Mouse (Mus musculus): Measurements from ENCODE around the gene Hist2h3c1.
"Not testable (repeated sequence)": the region's sequence is repeated elsewhere in the genome, so short reads cannot be mapped to it uniquely, and the experiment has no call there.

Gene Hist2h3c1

DNA sequence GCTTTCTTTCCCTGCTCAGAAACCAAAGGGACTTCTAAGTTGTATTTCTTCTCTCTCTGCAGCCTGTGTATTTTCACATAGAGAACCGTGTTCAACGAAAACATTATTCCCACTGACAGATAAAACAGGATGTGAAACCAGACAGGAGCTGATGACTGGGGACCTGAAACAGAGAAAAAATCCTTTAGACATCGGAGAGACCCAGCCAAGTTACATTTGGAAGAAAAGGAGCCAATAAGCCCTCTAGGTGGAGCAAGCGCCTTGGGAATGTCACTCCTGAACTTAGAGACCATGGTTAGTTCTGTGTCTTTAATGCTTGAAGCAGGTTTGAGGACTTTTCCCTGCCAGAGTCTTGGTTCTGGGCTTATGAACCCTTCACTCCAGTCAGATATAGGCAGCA is 38.0 kb downstream of the Hist2h3c1 start:
- in situ Hi-C loops (cut with MboI): no loop called here

DNA sequence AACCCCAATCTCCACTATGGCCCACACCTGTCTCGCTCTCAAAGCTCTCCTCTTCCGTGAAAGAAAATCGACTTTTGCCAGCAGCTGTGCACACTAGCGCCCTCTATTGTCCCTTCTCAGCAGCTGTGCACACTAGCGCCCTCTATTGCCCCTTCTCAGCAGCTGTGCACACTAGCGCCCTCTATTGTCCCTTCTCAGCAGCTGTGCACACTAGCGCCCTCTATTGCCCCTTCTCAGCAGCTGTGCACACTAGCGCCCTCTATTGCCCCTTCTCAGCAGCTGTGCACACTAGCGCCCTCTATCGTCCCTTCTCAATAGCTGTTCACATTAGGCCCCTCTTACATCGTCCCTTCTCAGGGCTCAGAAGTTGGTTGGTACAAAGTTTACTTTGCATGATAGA is 40.8 kb downstream of the Hist2h3c1 start:
- in situ Hi-C loops (cut with MboI): not testable (repeated sequence)

DNA sequence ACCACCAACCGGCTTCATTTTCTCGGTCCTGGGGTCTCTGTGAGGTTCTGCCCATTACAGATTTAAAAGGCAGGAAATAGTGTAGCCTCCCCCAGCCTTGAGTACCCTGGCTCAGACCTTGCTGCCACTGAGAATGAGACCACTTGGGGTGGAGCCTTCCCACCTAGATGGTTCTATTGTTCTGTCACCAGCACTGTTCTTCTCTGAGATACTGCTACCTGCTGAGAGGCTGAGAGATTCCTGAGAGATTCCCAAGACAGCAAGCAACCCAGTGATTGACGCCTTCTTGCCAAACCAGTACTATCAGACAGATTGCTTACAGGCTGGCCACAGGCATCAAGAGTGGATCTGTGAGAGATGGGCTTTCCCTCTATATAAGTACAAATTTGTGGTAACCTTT is 42.7 kb downstream of the Hist2h3c1 start:
- in situ Hi-C loops (cut with MboI): no loop called here

DNA sequence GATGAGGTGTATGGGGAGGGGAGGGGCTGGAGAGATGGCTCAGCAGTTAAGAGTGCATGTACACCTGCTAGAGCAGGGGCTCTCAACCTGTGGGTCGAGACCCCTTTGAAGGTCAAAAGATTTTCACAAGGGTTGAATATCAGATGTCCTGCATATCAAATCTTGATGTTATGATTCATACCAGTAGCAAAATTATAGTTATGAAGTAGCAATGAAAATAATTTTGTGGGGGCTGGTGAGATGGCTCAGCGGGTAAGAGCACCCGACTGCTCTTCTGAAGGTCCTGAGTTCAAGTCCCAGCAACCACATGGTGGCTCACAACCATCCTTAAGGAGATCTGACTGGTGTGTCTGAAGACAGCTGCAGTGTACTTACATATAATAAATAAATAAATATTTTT is 44.2 kb downstream of the Hist2h3c1 start:
- in situ Hi-C loops (cut with MboI): loop anchor here (10.0 kb wide), 1 partner anchor 124 kb away; no protein-coding TSS in a partner anchor

DNA sequence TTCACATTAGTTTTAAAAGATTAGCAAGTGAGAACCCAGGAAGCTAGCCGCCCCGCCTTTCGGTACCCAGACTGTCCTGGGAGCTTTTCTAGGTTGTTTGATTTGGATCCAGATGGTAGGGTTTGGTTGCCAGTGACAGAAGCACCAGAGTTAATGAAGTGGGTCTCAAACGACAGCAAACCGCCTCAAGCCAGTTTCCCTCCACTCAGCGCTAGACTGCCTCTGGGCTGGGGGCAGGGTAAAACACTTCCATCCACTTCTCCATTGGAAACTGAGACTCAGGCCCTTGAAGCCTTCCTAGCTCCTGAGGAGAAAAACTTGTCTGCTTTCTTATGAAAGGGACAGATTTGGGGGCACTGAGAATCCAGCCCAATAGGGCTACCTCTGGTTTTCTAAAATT is 46.2 kb downstream of the Hist2h3c1 start:
- in situ Hi-C loops (cut with MboI): loop anchor here (10.0 kb wide), 1 partner anchor 122 kb away; no protein-coding TSS in a partner anchor

DNA sequence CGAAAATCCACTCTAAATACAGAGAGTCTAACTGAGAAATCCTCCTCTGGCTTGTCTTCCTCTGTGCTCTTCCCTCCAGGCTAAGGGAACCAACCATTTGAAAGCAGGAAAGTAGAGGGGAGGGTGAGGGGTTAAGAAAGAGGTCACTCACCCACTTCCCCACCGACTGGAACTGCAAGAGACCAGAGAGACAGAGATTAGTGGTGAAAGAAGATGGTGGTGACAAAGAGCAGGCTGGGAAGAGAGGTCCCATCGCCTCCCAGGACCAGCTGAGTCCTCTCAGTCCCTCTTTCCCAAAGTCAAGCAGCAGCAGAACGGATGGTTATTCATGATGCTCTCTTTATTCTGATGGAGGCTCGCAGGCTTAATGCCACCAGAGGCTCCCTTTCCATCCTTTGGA is 46.9 kb downstream of the Hist2h3c1 start:
- in situ Hi-C loops (cut with MboI): loop anchor here (10.0 kb wide), 1 partner anchor 121 kb away; no protein-coding TSS in a partner anchor

DNA sequence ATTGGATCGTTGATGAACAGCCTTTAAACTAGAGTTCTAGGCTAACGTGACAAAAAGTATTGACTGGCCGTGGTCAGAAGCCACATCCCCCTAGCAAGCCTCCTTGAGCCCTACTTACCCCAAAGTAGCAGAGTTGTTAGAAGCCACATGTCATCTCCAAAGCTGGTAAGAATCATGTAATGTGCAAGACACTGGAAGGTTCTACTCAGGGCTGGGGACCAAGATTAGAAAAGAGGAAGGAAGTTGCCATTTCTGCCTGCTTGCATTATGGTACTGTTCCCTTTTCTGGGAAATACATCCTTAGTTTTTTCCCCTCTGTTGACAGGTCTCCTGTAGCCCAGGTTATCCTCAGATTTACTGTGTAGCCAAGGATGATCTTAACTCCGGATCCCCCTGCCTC is 47.3 kb downstream of the Hist2h3c1 start, which contains the start of gene Fcgr1:
TSS of gene Fcgr1 (minus strand) at position 183 of the 400 bp plus-strand sequence.
- in situ Hi-C loops (cut with MboI): loop anchor here (10.0 kb wide), 1 partner anchor 121 kb away; no protein-coding TSS in a partner anchor

Measured in mature B cell (primary cell).